Mouse (Mus musculus) kidney, adult 2 months (tissue): ENCODE data around the gene Gpr25.

Experiments used
- CTCF ChIP-seq: fragments of 200-500 bp; conservative IDR thresholded peaks from 2 replicates; pipeline ENCODE4 v1.5.1; 2011; ENCODE audit warnings: low read depth, mild to moderate bottlenecking, control low read depth, low read length, moderate library complexity, mixed read lengths; ENCODE audit not compliant: insufficient read depth, insufficient read length
- POLR2A ChIP-seq: fragments of 200-500 bp; IDR thresholded peaks from one replicate; pipeline ENCODE4 v1.6.1; 2011; ENCODE audit warnings: low read depth, low read length, control low read depth

DNA sequence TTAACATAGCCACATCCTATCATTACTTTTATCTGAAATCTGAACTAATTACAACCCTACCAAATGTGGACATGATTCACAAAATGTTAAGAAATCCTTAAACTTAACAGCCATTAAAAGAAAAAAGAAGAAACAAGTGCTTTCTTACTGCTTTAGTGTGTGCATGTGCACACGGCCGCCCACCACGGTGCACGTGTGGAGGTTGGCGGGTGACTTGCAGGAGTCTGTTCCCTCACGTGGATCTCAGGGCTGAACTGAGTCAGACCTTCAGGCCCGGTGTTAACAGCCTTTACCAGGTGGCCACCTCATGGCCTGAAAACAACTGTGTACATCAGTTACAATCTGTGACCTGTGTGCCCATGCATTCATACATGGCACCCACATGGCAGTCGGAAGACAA is 16.7 kb upstream of the Gpr25 start:
- no peak for TF ChIP-seq CTCF
- no peak for TF ChIP-seq POLR2A
